Mouse (Mus musculus) neural tube, embryonic 13.5 days (tissue): Measurements from ENCODE around the gene Zbtb12. TPM values are rescaled to one million over a fixed set of nuclear protein-coding genes. Genes with fewer than 3 reads are reported as not detected.

Experiments used
- ATAC-seq: fragments of 200-750 bp; cut with Nextera tagmentation; 2 replicates; pipeline ENCODE4 v1.8.0; 2017; ENCODE audit warnings: low read depth, mild to moderate bottlenecking, moderate TSS enrichment, moderate library complexity
- H3K27ac ChIP-seq: fragments of 300-500 bp; sonication (generic); replicated peaks from 2 replicates; pipeline ENCODE4 v1.5.1; 2015; ENCODE audit warnings: moderate library complexity, mild to moderate bottlenecking, inconsistent platforms
- H3K27me3 ChIP-seq: fragments of 300-500 bp; sonication (generic); 2 replicates; pipeline ENCODE4 v1.6.1; 2015; ENCODE audit warnings: mild to moderate bottlenecking, inconsistent platforms
- H3K36me3 ChIP-seq: fragments of 300-500 bp; sonication (generic); 2 replicates; pipeline ENCODE4 v1.6.1; 2015; ENCODE audit warnings: mild to moderate bottlenecking, inconsistent platforms
- H3K4me1 ChIP-seq: fragments of 300-500 bp; sonication (generic); replicated peaks from 2 replicates; pipeline ENCODE4 v1.6.1; 2015; ENCODE audit warnings: inconsistent platforms
- H3K4me2 ChIP-seq: fragments of 300-500 bp; sonication (generic); 2 replicates; pipeline ENCODE4 v1.6.1; 2015; ENCODE audit warnings: inconsistent platforms, mild to moderate bottlenecking, moderate library complexity
- H3K4me3 ChIP-seq: fragments of 300-500 bp; sonication (generic); 2 replicates; pipeline ENCODE4 v1.5.1; 2015; ENCODE audit warnings: mild to moderate bottlenecking, inconsistent platforms
- H3K9ac ChIP-seq: fragments of 300-500 bp; sonication (generic); 2 replicates; pipeline ENCODE4 v1.6.1; 2015; ENCODE audit warnings: moderate library complexity, mild to moderate bottlenecking, inconsistent platforms
- H3K9me3 ChIP-seq: fragments of 300-500 bp; sonication (generic); 2 replicates; pipeline ENCODE4 v1.6.1; 2016; ENCODE audit warnings: inconsistent platforms
- WGBS: fragments of 180-500 bp; shearing (Covaris S2); methylation state at CpG from one replicate; pipeline ENCODE4 v1.1.7; 2015; 5-methylcytosine and 5-hydroxymethylcytosine counted together
- polyA plus RNA-seq: library from polyadenylated mRNA; unstranded; fragments of >200 nt; fragmentation: Nextera tagmentation; extraction: Ambion mirVana; gene quantifications from 2 replicates; pipeline ENCODE4 v1.2.1, GENCODE M21; 2015

Gene Zbtb12
- polyA plus RNA-seq, 1 experiment from 2014 or later: 10.4 TPM

DNA sequence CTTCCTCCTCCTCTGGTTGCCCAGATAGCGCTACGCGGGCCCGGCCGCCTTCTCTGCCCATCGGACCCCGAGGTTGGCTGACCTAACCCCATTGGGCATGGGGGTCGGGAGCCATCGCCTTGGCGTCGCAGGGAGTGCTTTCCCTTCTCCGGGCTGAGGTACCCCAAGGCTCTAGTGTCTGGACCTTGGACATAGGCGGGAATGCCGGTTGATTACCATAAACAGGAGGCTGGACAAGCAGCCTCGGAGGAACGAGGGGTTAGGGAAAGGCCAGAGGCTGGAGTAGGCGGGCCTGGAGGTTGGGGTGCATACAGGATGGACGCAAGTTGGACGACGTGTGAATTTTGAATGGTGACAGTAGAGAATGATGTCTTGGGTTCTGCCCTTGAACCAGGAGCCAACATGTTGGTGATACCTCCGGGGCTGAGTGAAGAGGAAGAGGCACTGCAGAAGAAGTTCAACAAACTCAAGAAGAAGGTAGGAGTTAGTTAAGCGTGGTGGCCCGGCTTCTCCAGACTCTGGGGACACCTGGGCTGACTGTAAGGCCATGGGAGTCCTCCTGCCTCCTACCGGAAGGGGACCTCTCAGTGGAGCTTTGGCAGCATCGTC lies 28.7 kb upstream of the Zbtb12 start:
- peaks cover 64% of the 10 kb centered on the region for H3K36me3 ChIP-seq
- no peaks in the 10 kb centered on the region for H3K27me3 ChIP-seq
- peak overlapping the region; percentile 39; the same call in 1 of the 2 replicates for H3K27ac ChIP-seq
- peak overlapping the region; percentile 97 for H3K4me2 ChIP-seq
- 2% methylated on average over 25 of the region's 25 CpGs for WGBS
- ATAC-seq: peak; percentile 62
- H3K4me3 ChIP-seq: peak overlapping the region; percentile 89
- H3K9me3 ChIP-seq: no peaks in the 10 kb centered on the region
- H3K9ac ChIP-seq: peak overlapping the region; percentile 93
- peaks cover 26% of the 10 kb centered on the region for H3K4me1 ChIP-seq

DNA sequence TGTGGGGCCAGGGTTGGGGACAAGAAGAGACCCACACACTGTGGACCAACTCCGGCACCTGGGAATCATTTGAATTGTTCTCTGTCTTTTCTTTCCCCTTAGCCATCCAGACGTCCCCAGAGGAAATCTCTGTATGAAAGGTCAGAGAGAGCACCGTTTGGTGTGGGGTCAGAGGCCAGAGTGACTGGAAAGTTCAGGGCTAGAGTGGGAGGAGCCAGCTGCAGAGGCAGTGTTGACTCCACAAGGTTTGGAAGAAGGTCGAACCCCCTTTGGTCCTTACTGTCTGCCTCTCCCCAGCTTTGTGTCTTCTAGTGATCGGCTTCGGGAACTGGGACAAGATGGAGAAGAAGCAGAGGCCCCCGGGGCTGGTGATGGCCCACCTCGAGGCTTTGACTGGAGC lies 25.8 kb upstream of the Zbtb12 start:
- Histone ChIP-seq H3K4me3 (no peak overlapping the region), H3K27ac (no peak overlapping the region), H3K9ac (no peak overlapping the region), H3K4me1 (peaks cover 26% of the 10 kb centered on the region), H3K4me2 (no peak overlapping the region), H3K27me3 (no peaks in the 10 kb centered on the region), H3K9me3 (no peaks in the 10 kb centered on the region), H3K36me3 (peaks cover 63% of the 10 kb centered on the region)
- ATAC-seq: no peak
- whole genome bisulfite sequencing: 69% methylated on average over 8 of the region's 8 CpGs

GRCm38 (mm10) chr17:34854761-34855160 lies 24.5 kb upstream of the Zbtb12 start:
- Histone ChIP-seq H3K9me3 (no peaks in the 10 kb centered on the region), H3K4me1 (peaks cover 14% of the 10 kb centered on the region), H3K4me3 (no peak overlapping the region), H3K4me2 (no peak overlapping the region), H3K36me3 (peaks cover 63% of the 10 kb centered on the region), H3K27ac (no peak overlapping the region), H3K9ac (no peak overlapping the region), H3K27me3 (no peaks in the 10 kb centered on the region)
- ATAC-seq: no peak
- WGBS: 83% methylated on average over 3 of the region's 3 CpGs

- Histone ChIP-seq H3K4me3 (no peak overlapping the region), H3K9me3 (no peaks in the 10 kb centered on the region), H3K27me3 (no peaks in the 10 kb centered on the region), H3K4me1 (peaks cover 11% of the 10 kb centered on the region), H3K36me3 (peaks cover 63% of the 10 kb centered on the region), H3K4me2 (no peak overlapping the region), H3K27ac (no peak overlapping the region), H3K9ac (no peak overlapping the region)
- ATAC-seq: no peak
- WGBS: 56% methylated on average over 3 of the region's 3 CpGs
These were observed 23.5 kb upstream of the Zbtb12 start for GRCm38 (mm10) chr17:34855825-34856224.

DNA sequence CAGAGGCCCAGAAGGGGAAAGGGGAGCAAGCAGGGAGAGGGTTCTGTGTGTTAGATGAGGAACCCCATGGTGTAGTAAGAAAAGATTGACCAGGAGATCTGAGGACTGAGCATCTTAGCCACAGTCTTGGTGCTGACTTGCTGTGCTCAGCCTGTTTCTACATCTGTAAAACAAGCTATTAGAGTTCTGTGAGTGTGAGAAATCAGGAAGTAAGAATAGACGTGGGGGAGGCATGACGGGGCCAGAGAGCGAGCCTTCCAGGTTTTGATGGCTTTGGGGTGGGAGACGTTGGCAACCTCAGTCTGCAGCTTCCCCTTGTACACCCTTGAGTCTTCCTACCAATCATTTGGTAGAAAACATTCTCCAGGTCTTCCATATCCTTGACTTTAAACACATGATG lies 20.6 kb upstream of the Zbtb12 start:
- no peak for ATAC-seq
- 88% methylated on average over 4 of the region's 4 CpGs for WGBS
- H3K4me2 ChIP-seq: no peak overlapping the region

DNA sequence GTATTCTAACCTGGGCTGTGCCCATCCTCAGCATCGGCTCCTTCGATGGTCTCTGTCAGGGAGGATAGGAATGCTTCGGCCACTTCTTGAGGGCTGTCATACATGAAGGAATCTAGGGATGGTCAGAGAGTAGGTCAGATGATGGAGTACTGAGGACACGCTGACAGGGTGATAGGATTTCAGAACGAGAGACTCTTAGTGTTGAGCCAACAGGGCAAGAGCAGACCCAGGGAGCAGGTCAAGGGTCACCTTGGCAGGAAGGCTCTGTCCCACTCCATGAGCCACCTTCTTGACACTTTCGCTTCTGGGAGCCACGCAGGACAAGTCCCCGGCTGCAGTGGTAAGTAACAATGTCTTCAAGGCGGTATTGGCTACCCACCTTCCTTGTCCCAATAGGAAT lies 18.8 kb upstream of the Zbtb12 start:
- Histone ChIP-seq H3K27ac (no peak overlapping the region), H3K9ac (no peak overlapping the region), H3K36me3 (peaks cover 25% of the 10 kb centered on the region), H3K4me3 (no peak overlapping the region), H3K9me3 (no peaks in the 10 kb centered on the region), H3K27me3 (no peaks in the 10 kb centered on the region), H3K4me1 (no peaks in the 10 kb centered on the region), H3K4me2 (no peak overlapping the region)
- ATAC-seq: no peak
- WGBS: 91% methylated on average over 9 of the region's 9 CpGs

More for the DNA sequence above, 20.6 kb upstream of the Zbtb12 start:
- no peaks in the 10 kb centered on the region for H3K9me3 ChIP-seq
- H3K4me3 ChIP-seq: no peak overlapping the region
- H3K27me3 ChIP-seq: no peaks in the 10 kb centered on the region
- peaks cover 44% of the 10 kb centered on the region for H3K36me3 ChIP-seq
- no peaks in the 10 kb centered on the region for H3K4me1 ChIP-seq
- H3K27ac ChIP-seq: no peak overlapping the region
- H3K9ac ChIP-seq: no peak overlapping the region

- Histone ChIP-seq H3K9me3 (no peaks in the 10 kb centered on the region), H3K9ac (no peak overlapping the region), H3K36me3 (peaks cover 14% of the 10 kb centered on the region), H3K27ac (no peak overlapping the region), H3K4me3 (no peak overlapping the region), H3K4me1 (no peaks in the 10 kb centered on the region), H3K4me2 (no peak overlapping the region), H3K27me3 (no peaks in the 10 kb centered on the region)
- 70% methylated on average over 13 of the region's 13 CpGs for WGBS
- ATAC-seq: no peak
These were observed 17.4 kb upstream of the Zbtb12 start for GRCm38 (mm10) chr17:34861704-34862415.

GRCm38 (mm10) chr17:34862416-34863081 lies 16.7 kb upstream of the Zbtb12 start, which contains the start of gene Cfb:
TSS of gene Cfb (minus strand) at chr17:34862518.
- H3K27me3 ChIP-seq: no peaks in the 10 kb centered on the region
- H3K4me2 ChIP-seq: no peak within 1 kb of the TSS
- H3K27ac ChIP-seq: no peak within 1 kb of the TSS
- no peak within 1 kb of the TSS for H3K4me3 ChIP-seq
- H3K9ac ChIP-seq: no peak within 1 kb of the TSS
- 68% methylated on average over 8 of the region's 8 CpGs for WGBS
- no peaks in the 10 kb centered on the region for H3K4me1 ChIP-seq
- H3K9me3 ChIP-seq: no peaks in the 10 kb centered on the region
- peaks cover 8% of the 10 kb centered on the region for H3K36me3 ChIP-seq
- no peak for ATAC-seq

GRCm38 (mm10) chr17:34865981-34866380 lies 13.3 kb upstream of the Zbtb12 start:
- no peak overlapping the region for H3K27ac ChIP-seq
- H3K9me3 ChIP-seq: no peaks in the 10 kb centered on the region
- no peak overlapping the region for H3K9ac ChIP-seq
- H3K4me3 ChIP-seq: no peak overlapping the region
- no peak for ATAC-seq
- no peaks in the 10 kb centered on the region for H3K4me1 ChIP-seq
- H3K36me3 ChIP-seq: no peaks in the 10 kb centered on the region
- 68% methylated on average over 7 of the region's 7 CpGs for WGBS
- no peaks in the 10 kb centered on the region for H3K27me3 ChIP-seq
- H3K4me2 ChIP-seq: no peak overlapping the region

DNA sequence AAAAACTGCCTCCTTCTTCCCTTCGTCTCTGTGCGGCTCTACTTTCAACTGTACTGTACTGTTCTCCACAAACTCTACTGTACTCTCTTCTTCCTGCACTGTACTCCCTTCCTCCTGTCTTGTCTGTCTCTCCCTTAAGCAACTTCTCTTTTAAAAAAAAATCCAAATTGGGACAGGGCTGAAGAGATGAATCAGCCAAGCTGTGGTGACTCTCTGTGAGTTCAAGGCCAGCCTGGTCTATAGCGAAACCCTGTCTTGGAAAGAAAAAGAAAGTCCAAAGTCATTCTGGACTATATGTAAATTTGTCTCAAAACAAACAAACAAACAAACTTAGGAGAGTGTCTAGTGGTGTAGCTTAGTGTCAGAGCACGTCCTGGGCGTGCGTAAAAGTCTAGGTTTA lies 5.0 kb upstream of the Zbtb12 start:
- no peaks in the 10 kb centered on the region for H3K36me3 ChIP-seq
- H3K4me3 ChIP-seq: no peak overlapping the region
- H3K9me3 ChIP-seq: no peaks in the 10 kb centered on the region
- no peak overlapping the region for H3K9ac ChIP-seq
- no peak overlapping the region for H3K27ac ChIP-seq
- H3K27me3 ChIP-seq: no peaks in the 10 kb centered on the region
- ATAC-seq: no peak
- WGBS: 88% methylated on average over 6 of the region's 6 CpGs
- no peak overlapping the region for H3K4me2 ChIP-seq
- H3K4me1 ChIP-seq: no peaks in the 10 kb centered on the region

GRCm38 (mm10) chr17:34881166-34881565 lies 1.9 kb downstream of the Zbtb12 start:
- Histone ChIP-seq H3K9ac (no peak overlapping the region), H3K4me2 (no peak overlapping the region), H3K4me1 (no peaks in the 10 kb centered on the region), H3K4me3 (no peak overlapping the region), H3K36me3 (no peaks in the 10 kb centered on the region), H3K27me3 (peaks cover 12% of the 10 kb centered on the region), H3K9me3 (no peaks in the 10 kb centered on the region), H3K27ac (no peak overlapping the region)
- ATAC-seq: no peak

GRCm38 (mm10) chr17:34881683-34882310 lies 2.5 kb downstream of the Zbtb12 start, which contains the start of gene Gm20547:
TSS of gene Gm20547 (minus strand) at chr17:34882042.
- Histone ChIP-seq H3K9ac (peak within 1 kb of the TSS; percentile 45; the same call in 1 of the 2 replicates), H3K27me3 (peaks cover 12% of the 10 kb centered on the region)
- ATAC-seq: no peak

More at GRCm38 (mm10) chr17:34881683-34882310, 2.5 kb downstream of the Zbtb12 start, which contains the start of gene Gm20547:
- H3K4me1 ChIP-seq: no peaks in the 10 kb centered on the region
- no peak within 1 kb of the TSS for H3K4me3 ChIP-seq
- 9% methylated on average over 15 of the region's 15 CpGs for WGBS
- H3K36me3 ChIP-seq: no peaks in the 10 kb centered on the region
- H3K27ac ChIP-seq: no peak within 1 kb of the TSS
- no peaks in the 10 kb centered on the region for H3K9me3 ChIP-seq
- H3K4me2 ChIP-seq: peak within 1 kb of the TSS; percentile 22; the same call in 1 of the 2 replicates
